Comparison of ENCODE assay signal across 8 mouse cellular contexts in genomic region chr10:26372940-26373931, GRCm38 (mm10). TPM values are rescaled to one million over a fixed set of nuclear protein-coding genes. Genes with fewer than 3 reads are reported as not detected.
DNase-seq lines count a peak whose midpoint lies in the region; ATAC-seq and TF ChIP-seq lines count a peak whose summit lies in the region.

No protein-coding gene starts in this region.

- TF ChIP-seq POLR2A in thymus, adult 2 months (IDR thresholded peaks at IDR 0.05; ENCODE audit: control insufficient read depth, extremely low read depth, insufficient read depth, low read length, poor library complexity): no peak

- ATAC-seq in hindbrain, embryonic 11.5 days (ENCODE audit: low FRiP score): no peak
- ATAC-seq in lung, embryonic 16.5 days (ENCODE audit: low read depth): peak; percentile 29

- H3K4me3 ChIP-seq in hindbrain, embryonic 11.5 days (ENCODE audit: low read depth, low read length): peak overlapping the region; percentile 79
- H3K4me3 ChIP-seq in lung, embryonic 16.5 days (ENCODE audit: low read length): peak overlapping the region; percentile 94
- H3K4me3 ChIP-seq in thymus, adult 2 months (ENCODE audit: control insufficient read depth, insufficient read depth, low read length): peak overlapping the region; percentile 99

- TF ChIP-seq CTCF in thymus, adult 2 months (IDR thresholded peaks at IDR 0.05; ENCODE audit: borderline replicate concordance, control insufficient read depth, extremely low read depth, insufficient read depth, low read length, poor library complexity): no peak

- peak overlapping the region; percentile 94 for H3K9ac ChIP-seq in hindbrain, embryonic 11.5 days (ENCODE audit: low read depth, low read length)
- peak overlapping the region; percentile 91 for H3K9ac ChIP-seq in lung, embryonic 16.5 days (ENCODE audit: low read length)

- no peaks in the 10 kb centered on the region for H3K4me1 ChIP-seq in hindbrain, embryonic 11.5 days (replicated peaks; ENCODE audit: control insufficient read depth, insufficient read depth, low read length)
- H3K4me1 ChIP-seq in lung, embryonic 16.5 days (replicated peaks; ENCODE audit: control insufficient read depth, insufficient read depth, low read length): peaks cover 5% of the 10 kb centered on the region
- H3K4me1 ChIP-seq in thymus, adult 2 months (replicated peaks; ENCODE audit: control insufficient read depth, insufficient read depth, low read length): no peaks in the 10 kb centered on the region; the same call in 1 of the 2 replicates

- H3K27me3 ChIP-seq in hindbrain, embryonic 11.5 days (ENCODE audit: control insufficient read depth, insufficient read depth, low read length): no peaks in the 10 kb centered on the region
- no peaks in the 10 kb centered on the region for H3K27me3 ChIP-seq in lung, embryonic 16.5 days (ENCODE audit: control insufficient read depth, insufficient read depth, low read depth, low read length)
- H3K27me3 ChIP-seq in thymus, adult 2 months (ENCODE audit: control insufficient read depth, insufficient read depth, low read length): no peaks in the 10 kb centered on the region

- peak overlapping the region; percentile 95; the same call in 1 of the 2 replicates for H3K27ac ChIP-seq in hindbrain, embryonic 11.5 days (ENCODE audit: low read depth, low read length)
- H3K27ac ChIP-seq in lung, embryonic 16.5 days (ENCODE audit: low read length): peak overlapping the region; percentile 96
- peak overlapping the region; percentile 60 for H3K27ac ChIP-seq in thymus, adult 2 months (ENCODE audit: control insufficient read depth, insufficient read depth, low read length)

- peak; percentile 59 for DNase-seq in MN1 (ENCODE audit: low spot score)
- DNase-seq in cerebellum, adult 9-10 months: peak; percentile 76
- peak; percentile 65 to 76 for DNase-seq in frontal cortex, postnatal 10 days (ENCODE audit: low spot score in 2 of 2)
- peak; percentile 81 for DNase-seq in hindbrain, embryonic 11.5 days (ENCODE audit: low spot score)
- DNase-seq in layer of hippocampus, adult 9-11 months: peak; percentile 80
- peak; percentile 63 for DNase-seq in ovary, adult 18-20 months (ENCODE audit: low spot score)
- peak; percentile 89 for DNase-seq in thymus, adult 2 months

- no peaks in the 10 kb centered on the region for H3K36me3 ChIP-seq in hindbrain, embryonic 11.5 days (ENCODE audit: control insufficient read depth, insufficient read depth, low read length)
- no peaks in the 10 kb centered on the region; the same call in 1 of the 2 replicates for H3K36me3 ChIP-seq in lung, embryonic 16.5 days (ENCODE audit: control insufficient read depth, insufficient read depth, low read length)
- H3K36me3 ChIP-seq in thymus, adult 2 months (ENCODE audit: control insufficient read depth, insufficient read depth, low read length): peaks cover 4% of the 10 kb centered on the region; the same call in 1 of the 2 replicates

- WGBS in hindbrain, embryonic 11.5 days: under 1% methylated on average over 48 of the region's 51 CpGs
- under 1% methylated on average over 51 of the region's 51 CpGs for WGBS in lung, embryonic 16.5 days
- WGBS in thymus, adult 2 months: under 1% methylated on average over 51 of the region's 51 CpGs

- H3K4me2 ChIP-seq in hindbrain, embryonic 11.5 days (replicated peaks; ENCODE audit: low read depth, low read length): peak overlapping the region; percentile 91
- peak overlapping the region; percentile 82 for H3K4me2 ChIP-seq in lung, embryonic 16.5 days (ENCODE audit: low read depth, low read length)

- no peaks in the 10 kb centered on the region for H3K9me3 ChIP-seq in hindbrain, embryonic 11.5 days (ENCODE audit: control insufficient read depth, low read length)
- no peaks in the 10 kb centered on the region for H3K9me3 ChIP-seq in lung, embryonic 16.5 days (ENCODE audit: control insufficient read depth, low read length)

RNA-seq across cellular contexts. Expression of gene L3mbtl3, which starts 2.5 kb away (rescaled TPM):
- polyA plus RNA-seq in hindbrain, embryonic 11.5 days (2014; fragmentation: Nextera tagmentation; extraction: Ambion mirVana): 19.0 and 19.7 TPM in 2 replicates
- polyA plus RNA-seq in lung, embryonic 16.5 days (2015; fragmentation: Nextera tagmentation; extraction: Ambion mirVana): 12.6 and 13.5 TPM in 2 replicates
- polyA plus RNA-seq in thymus, adult 2 months (2012; rRNA removed): 12.3 and 13.8 TPM in 2 replicates
